Mouse (Mus musculus) embryonic facial prominence, embryonic 14.5 days (tissue): Measurements from ENCODE around the gene Fra10ac1. TPM values are rescaled to one million over a fixed set of nuclear protein-coding genes. Genes with fewer than 3 reads are reported as not detected.

Experiments used
- ATAC-seq: fragments of 200-750 bp; cut with Nextera tagmentation; 2 replicates; pipeline ENCODE4 v1.8.0; 2017; ENCODE audit warnings: low read depth, moderate number of reproducible peaks, moderate TSS enrichment
- DNase-seq: peaks from one replicate; pipeline ENCODE4 v3.0.0-alpha.2; 2015; ENCODE audit warnings: low spot score
- H3K27ac ChIP-seq: fragments of 300-500 bp; sonication (generic); replicated peaks from 2 replicates; pipeline ENCODE4 v1.5.1; 2014; ENCODE audit warnings: low read depth, mild to moderate bottlenecking, low read length, moderate library complexity
- H3K27me3 ChIP-seq: fragments of 300-500 bp; sonication (generic); replicated peaks from 2 replicates; pipeline ENCODE4 v1.6.1; 2014; ENCODE audit warnings: low read length; ENCODE audit not compliant: control insufficient read depth, insufficient read depth
- H3K36me3 ChIP-seq: fragments of 300-500 bp; sonication (generic); 2 replicates; pipeline ENCODE4 v1.6.1; 2014; ENCODE audit warnings: low read length, mixed read lengths; ENCODE audit not compliant: control insufficient read depth, insufficient read depth
- H3K4me1 ChIP-seq: fragments of 300-500 bp; sonication (generic); 2 replicates; pipeline ENCODE4 v1.6.1; 2014; ENCODE audit warnings: antibody characterized with exemption, low read length; ENCODE audit not compliant: control insufficient read depth, insufficient read depth
- H3K4me2 ChIP-seq: fragments of 300-500 bp; sonication (generic); 2 replicates; pipeline ENCODE4 v1.6.1; 2014; ENCODE audit warnings: low read depth, mild to moderate bottlenecking, low read length, moderate library complexity, mixed read lengths
- H3K4me3 ChIP-seq: fragments of 300-500 bp; sonication (generic); 2 replicates; pipeline ENCODE4 v1.5.1; 2014; ENCODE audit warnings: low read depth, mild to moderate bottlenecking, low read length
- H3K9ac ChIP-seq: fragments of 300-500 bp; sonication (generic); 2 replicates; pipeline ENCODE4 v1.6.1; 2014; ENCODE audit warnings: low read depth, mild to moderate bottlenecking, low read length, moderate library complexity, mixed read lengths
- H3K9me3 ChIP-seq: fragments of 300-500 bp; sonication (generic); 2 replicates; pipeline ENCODE4 v1.6.1; 2016; ENCODE audit warnings: low read length; ENCODE audit not compliant: control insufficient read depth
- WGBS: fragments of 180-500 bp; shearing (Covaris S2); extraction: QIAGEN DNeasy Blood & Tissue Kit; methylation state at CpG from one replicate; pipeline ENCODE4 v1.1.7; 2014; 5-methylcytosine and 5-hydroxymethylcytosine counted together
- polyA plus RNA-seq: library from polyadenylated mRNA; unstranded; fragments of >200 nt; fragmentation: Nextera tagmentation; extraction: Ambion mirVana; gene quantifications from 2 replicates; pipeline ENCODE4 v1.2.1, GENCODE M21; 2014

The Fra10ac1 gene
- polyA plus RNA-seq, 1 experiment from 2014 or later = 26.0 TPM

GRCm38 (mm10) chr19:38164633-38165032 is 59.3 kb downstream of the Fra10ac1 start:
- no peaks in the 10 kb centered on the region for H3K9me3 ChIP-seq
- ATAC-seq = no peak
- H3K27ac ChIP-seq = no peak overlapping the region
- H3K9ac ChIP-seq = no peak overlapping the region
- DNase-seq = no peak
- 49% methylated on average over 2 of the region's 2 CpGs for WGBS
- no peaks in the 10 kb centered on the region for H3K36me3 ChIP-seq
- H3K4me2 ChIP-seq = no peak overlapping the region
- H3K27me3 ChIP-seq = no peaks in the 10 kb centered on the region
- H3K4me1 ChIP-seq = no peaks in the 10 kb centered on the region
- H3K4me3 ChIP-seq = no peak overlapping the region

GRCm38 (mm10) chr19:38161648-38162354 is 62.2 kb downstream of the Fra10ac1 start:
- ATAC-seq = no peak
- Histone ChIP-seq H3K9ac (no peak overlapping the region), H3K4me1 (no peaks in the 10 kb centered on the region), H3K36me3 (no peaks in the 10 kb centered on the region), H3K27me3 (no peaks in the 10 kb centered on the region), H3K27ac (no peak overlapping the region), H3K4me2 (no peak overlapping the region), H3K4me3 (no peak overlapping the region), H3K9me3 (no peaks in the 10 kb centered on the region)
- no peak for DNase-seq
- 92% methylated on average over 21 of the region's 21 CpGs for WGBS

- no peaks in the 10 kb centered on the region for H3K9me3 ChIP-seq
- no peak for ATAC-seq
These were observed 67.7 kb downstream of the Fra10ac1 start for GRCm38 (mm10) chr19:38156243-38156642.

GRCm38 (mm10) chr19:38143540-38144271 is 80.2 kb downstream of the Fra10ac1 start:
- H3K4me3 ChIP-seq = no peak overlapping the region
- H3K36me3 ChIP-seq = no peaks in the 10 kb centered on the region
- no peak overlapping the region for H3K9ac ChIP-seq
- no peaks in the 10 kb centered on the region for H3K9me3 ChIP-seq
- no peak overlapping the region for H3K27ac ChIP-seq
- no peaks in the 10 kb centered on the region for H3K4me1 ChIP-seq
- H3K27me3 ChIP-seq = no peaks in the 10 kb centered on the region
- 79% methylated on average over 4 of the region's 4 CpGs for WGBS
- DNase-seq (no peak), ATAC-seq (no peak)
- H3K4me2 ChIP-seq = no peak overlapping the region

More at GRCm38 (mm10) chr19:38156243-38156642, 67.7 kb downstream of the Fra10ac1 start:
- WGBS = 98% methylated on average over 1 of the region's 1 CpGs
- no peak overlapping the region for H3K27ac ChIP-seq
- H3K4me1 ChIP-seq = no peaks in the 10 kb centered on the region
- no peak overlapping the region for H3K4me3 ChIP-seq
- no peak for DNase-seq
- no peak overlapping the region for H3K9ac ChIP-seq
- no peaks in the 10 kb centered on the region for H3K27me3 ChIP-seq
- H3K4me2 ChIP-seq = no peak overlapping the region
- H3K36me3 ChIP-seq = no peaks in the 10 kb centered on the region

Other genes with a start within 250 kb of the Fra10ac1 start
- gene Myof, start 180.6 kb downstream of the Fra10ac1 start, polyA plus RNA-seq = 24.0 and 24.6 TPM in 2 replicates
- 18.2 and 23.0 TPM in 2 replicates for gene Cep55, start 169.1 kb downstream of the Fra10ac1 start, polyA plus RNA-seq
- gene Ffar4, start 127.1 kb downstream of the Fra10ac1 start, polyA plus RNA-seq = 0.52 and 0.56 TPM in 2 replicates
- gene Rbp4, start 98.9 kb downstream of the Fra10ac1 start, polyA plus RNA-seq = 18.3 and 20.9 TPM in 2 replicates
- gene Pde6c, start 91.4 kb downstream of the Fra10ac1 start, polyA plus RNA-seq = not detected in 2 replicates
- 5.9 and 6.1 TPM in 2 replicates for gene Lgi1, start 40.4 kb upstream of the Fra10ac1 start, polyA plus RNA-seq
- gene Slc35g1, start 171.8 kb upstream of the Fra10ac1 start, polyA plus RNA-seq = 2.3 and 3.4 TPM in 2 replicates